Mouse (Mus musculus) ES-Bruce4 (cell line): Measurements from ENCODE around the gene Mrpl12.

Experiments used
- CTCF ChIP-seq: IDR thresholded peaks from one replicate; pipeline ENCODE4 v1.8.1; 2011; ENCODE audit warnings: low read depth, low read length
- EP300 ChIP-seq: IDR thresholded peaks from 2 replicates; pipeline ENCODE4 v1.6.1; 2011; ENCODE audit warnings: low read depth, low read length; ENCODE audit not compliant: insufficient read depth
- POLR2A ChIP-seq: IDR thresholded peaks from one replicate; pipeline ENCODE4 v1.8.1; 2011; ENCODE audit warnings: low read length; ENCODE audit not compliant: insufficient read depth

- TF ChIP-seq CTCF (peak; percentile 33), POLR2A (no peak), EP300 (no peak)
Measured at GRCm38 (mm10) chr11:120458847-120459597, 25.4 kb upstream of the Mrpl12 start.
